Mouse (Mus musculus) testis, adult 2 months (tissue): ENCODE measurements at regions not wholly inside any gene's neighbourhood (a gene's known extent, or its start where the extent isn't known, plus 50 kb on each side); places are given as distances from the start of the nearest gene placed in this dataset.

Experiments
- CTCF ChIP-seq: fragments of 200-500 bp; IDR thresholded peaks from 2 replicates; pipeline ENCODE4 v1.5.1; 2012; ENCODE audit warnings: low read depth, mild to moderate bottlenecking, inconsistent platforms, low read length, moderate library complexity; ENCODE audit not compliant: control insufficient read depth, insufficient read depth, insufficient replicate concordance
- POLR2A ChIP-seq: fragments of 200-500 bp; IDR thresholded peaks from 2 replicates; pipeline ENCODE4 v1.6.1; 2012; ENCODE audit warnings: low read depth, mild to moderate bottlenecking, inconsistent platforms, low read length, moderate library complexity; ENCODE audit not compliant: control insufficient read depth

DNA sequence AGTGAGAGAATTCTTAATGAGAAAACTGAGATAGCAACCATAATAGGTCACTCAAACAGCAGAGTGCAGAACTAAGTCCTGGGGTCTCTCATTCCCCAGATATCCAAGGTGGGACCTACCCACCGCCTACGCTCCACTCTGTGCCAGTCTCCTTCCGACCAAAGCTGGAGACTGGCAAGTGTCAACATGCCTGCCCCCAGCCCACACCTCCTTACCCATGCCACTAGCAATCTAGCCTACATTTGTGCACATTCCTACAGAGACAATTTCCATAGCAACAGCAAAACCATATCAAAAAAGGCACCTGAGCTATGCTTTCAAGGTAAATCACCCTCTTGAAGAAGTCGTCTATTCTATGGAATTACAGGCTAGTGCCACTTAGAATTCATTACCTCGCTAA, 97.3 kb upstream of the Ankrd1 start:
- no peak for TF ChIP-seq CTCF
- TF ChIP-seq POLR2A = no peak
